Comparison of ENCODE assay signal across 9 mouse cellular contexts in the genomic region with DNA sequence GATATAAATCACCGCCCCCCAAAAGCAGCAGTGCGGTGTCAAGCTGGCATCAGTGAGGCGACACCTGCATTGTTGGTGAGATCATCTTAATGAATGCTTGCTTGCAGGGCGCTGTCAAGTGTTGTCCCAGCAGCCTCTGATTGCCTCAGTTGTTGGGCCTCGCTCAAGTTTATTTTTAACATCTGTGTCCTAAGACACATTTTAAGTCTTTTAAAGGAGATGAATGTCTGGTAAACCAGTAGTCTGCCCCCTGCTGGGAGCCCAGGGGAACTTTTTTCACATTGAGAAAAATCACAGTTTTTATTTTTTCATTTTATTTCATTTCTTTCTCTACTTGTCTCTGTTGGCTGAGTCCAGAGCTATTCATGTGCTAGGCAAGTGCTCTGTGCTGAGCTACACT. TPM values are rescaled to one million over a fixed set of nuclear protein-coding genes. Genes with fewer than 3 reads are reported as not detected.
A peak's percentile ranks its signal among the peaks of the same experiment; 100 is the strongest.
DNase-seq lines count a peak whose midpoint lies in the region; ATAC-seq and TF ChIP-seq lines count a peak whose summit lies in the region.
"Had no signal": no experiment of that assay in that cellular context is flagged by ENCODE, and none has a peak within 500 bp of the region (broad histone marks: within the 10 kb centered on the region; RNA-seq: fewer than 3 reads in every experiment).

No protein-coding gene starts in this region.

- no peak for TF ChIP-seq POLR2A in small intestine, adult 2 months (IDR thresholded peaks at IDR 0.05; ENCODE audit: low read depth, low read length)

- 86% methylated on average over 5 of the region's 5 CpGs for WGBS in embryonic facial prominence, embryonic 10.5 days
- 72% methylated on average over 5 of the region's 5 CpGs for WGBS in small intestine, adult 2 months

- intact Hi-C loops in gastrocnemius, adult 2 months (cut with DNase I) = loop anchor here (5.0 kb wide), 1 partner anchor 316 kb away; no protein-coding TSS in a partner anchor

- peak; percentile 77 for TF ChIP-seq CTCF in gastrocnemius, adult 2 months (IDR thresholded peaks at IDR 0.05)
- peak; percentile 64; the same call in 1 of the 2 replicates for TF ChIP-seq CTCF in small intestine, adult 2 months (IDR thresholded peaks at IDR 0.05; ENCODE audit: extremely low read depth, insufficient read length, insufficient replicate concordance, low read depth, low read length)

- H3K9me3 ChIP-seq in embryonic facial prominence, embryonic 10.5 days = no peaks in the 10 kb centered on the region
- H3K9me3 ChIP-seq: heart, embryonic 15.5 days had no signal

- H3K36me3 ChIP-seq in embryonic facial prominence, embryonic 10.5 days (replicated peaks) = no peaks in the 10 kb centered on the region
- no peaks in the 10 kb centered on the region for H3K36me3 ChIP-seq in small intestine, adult 2 months (ENCODE audit: control insufficient read depth, insufficient read depth, low read length)
- H3K36me3 ChIP-seq: heart, embryonic 15.5 days had no signal

- no peak for ATAC-seq in erythroid progenitor cell, adult 5-6 weeks (replicated peaks; ENCODE audit: low FRiP score, poor library complexity, severe bottlenecking)

- no peaks in the 10 kb centered on the region for H3K4me1 ChIP-seq in embryonic facial prominence, embryonic 10.5 days
- no peaks in the 10 kb centered on the region for H3K4me1 ChIP-seq in small intestine, adult 2 months (ENCODE audit: control insufficient read depth, insufficient read depth, insufficient read length, low read length)

- no peak overlapping the region for H3K4me3 ChIP-seq in gastrocnemius, adult 2 months
- no peak overlapping the region for H3K4me3 ChIP-seq in embryonic facial prominence, embryonic 10.5 days
- no peak overlapping the region for H3K4me3 ChIP-seq in small intestine, adult 2 months (ENCODE audit: low read depth, low read length)
- H3K4me3 ChIP-seq: heart, embryonic 15.5 days had no signal

- peak; percentile 35 for DNase-seq in gastrocnemius, adult 2 months
- DNase-seq in gastrocnemius, postnatal 4 days (ENCODE audit: low spot score in 2 of 2) = no peak
- DNase-seq in right cerebral cortex, postnatal 4 days = peak; percentile 57
- DNase-seq in right cerebral cortex, postnatal 36 days (ENCODE audit: low spot score in 2 of 2) = no peak
- DNase-seq in embryonic facial prominence, embryonic 10.5 days (ENCODE audit: low spot score) = peak; percentile 32
- no peak for DNase-seq in cerebellum, postnatal 36 days

- no peak overlapping the region for H3K27ac ChIP-seq in gastrocnemius, adult 2 months
- no peak overlapping the region for H3K27ac ChIP-seq in embryonic facial prominence, embryonic 10.5 days (replicated peaks)
- no peak overlapping the region for H3K27ac ChIP-seq in small intestine, adult 2 months (ENCODE audit: insufficient read depth, low read depth, low read length)
- H3K27ac ChIP-seq: heart, embryonic 15.5 days had no signal

- H3K27me3 ChIP-seq in embryonic facial prominence, embryonic 10.5 days (replicated peaks; ENCODE audit: low read depth, poor library complexity, severe bottlenecking) = peaks cover 4% of the 10 kb centered on the region; the same call in 1 of the 2 replicates
- no peaks in the 10 kb centered on the region for H3K27me3 ChIP-seq in small intestine, adult 2 months (ENCODE audit: control insufficient read depth, insufficient read depth, low read length)

RNA-seq across cellular contexts. Expression of gene Abhd2, which starts 34.3 kb away (rescaled TPM):
- 1 to 10 TPM; 4.3 to 6.4 TPM for total RNA-seq in gastrocnemius, adult 2 months (2021)
- 10 to 100 TPM; 22.3 to 23.5 TPM for total RNA-seq in gastrocnemius, postnatal 4 days (2021)
- 8.7 TPM in 2 replicates for polyA plus RNA-seq in embryonic facial prominence, embryonic 10.5 days (2016; fragmentation: Nextera tagmentation; extraction: Ambion mirVana)
- 40.6 and 103 TPM in 2 replicates for polyA plus RNA-seq in small intestine, adult 2 months (2012; rRNA removed)
- 39.0 and 39.6 TPM in 2 replicates for total RNA-seq in erythroid progenitor cell, adult 5-6 weeks (2015; ENCODE audit: low replicate concordance)
- 21.9 and 27.0 TPM in 2 replicates for total RNA-seq in erythroid progenitor cell, adult 5-6 weeks (2017; ENCODE audit: low replicate concordance)

Comparison
In these comparisons a context has a peak if more than half of its experiments do, and no peak if none do; other contexts are left out.
1. DNase-seq: peak in gastrocnemius, adult 2 months (single experiment), right cerebral cortex, postnatal 4 days (single experiment) and embryonic facial prominence, embryonic 10.5 days (single experiment); none in gastrocnemius, postnatal 4 days (0 of 2), right cerebral cortex, postnatal 36 days (0 of 2) and cerebellum, postnatal 36 days (0 of 2).